Mouse (Mus musculus) thymus, adult 2 months (tissue): ENCODE data around the gene Srrd. TPM values are rescaled to one million over a fixed set of nuclear protein-coding genes. Genes with fewer than 3 reads are reported as not detected.
A peak's percentile ranks its signal among the peaks of the same experiment; 100 is the strongest.

ENCODE experiments used
- DNase-seq: peaks from one replicate; pipeline ENCODE4 v3.0.0; 2021
- H3K27ac ChIP-seq: fragments of 200-500 bp; 2 replicates; pipeline ENCODE4 v1.5.1; 2012; ENCODE audit warnings: low read length, control low read depth; ENCODE audit not compliant: control insufficient read depth, insufficient read depth
- H3K27me3 ChIP-seq: fragments of 200-500 bp; 2 replicates; pipeline ENCODE4 v1.6.1; 2012; ENCODE audit warnings: mild to moderate bottlenecking, low read length, moderate library complexity, mixed read lengths; ENCODE audit not compliant: control insufficient read depth, insufficient read depth
- H3K36me3 ChIP-seq: fragments of 200-500 bp; 2 replicates; pipeline ENCODE4 v1.6.1; 2012; ENCODE audit warnings: mild to moderate bottlenecking, low read length, moderate library complexity; ENCODE audit not compliant: control insufficient read depth, insufficient read depth
- H3K4me1 ChIP-seq: fragments of 200-500 bp; replicated peaks from 2 replicates; pipeline ENCODE4 v1.6.1; 2012; ENCODE audit warnings: low read length; ENCODE audit not compliant: control insufficient read depth, insufficient read depth
- H3K4me3 ChIP-seq: fragments of 200-500 bp; 2 replicates; pipeline ENCODE4 v1.5.1; 2012; ENCODE audit warnings: mild to moderate bottlenecking, low read length, control low read depth, moderate library complexity; ENCODE audit not compliant: control insufficient read depth, insufficient read depth
- CTCF ChIP-seq: fragments of 200-500 bp; IDR thresholded peaks from 2 replicates; pipeline ENCODE4 v1.5.1; 2012; ENCODE audit warnings: mild to moderate bottlenecking, control low read depth, low read length, moderate library complexity, borderline replicate concordance; ENCODE audit not compliant: control insufficient read depth, poor library complexity, insufficient read depth; ENCODE audit errors: extremely low read depth
- POLR2A ChIP-seq: fragments of 200-500 bp; IDR thresholded peaks from 2 replicates; pipeline ENCODE4 v1.6.1; 2012; ENCODE audit warnings: mild to moderate bottlenecking, low read length, control low read depth, moderate library complexity; ENCODE audit not compliant: control insufficient read depth, poor library complexity, insufficient read depth; ENCODE audit errors: extremely low read depth
- WGBS: fragments of 180-500 bp; shearing (Covaris S2); methylation state at CpG from one replicate; pipeline ENCODE4 v1.1.7; 2018; 5-methylcytosine and 5-hydroxymethylcytosine counted together
- polyA plus RNA-seq: library from polyadenylated mRNA; depleted of rRNA; stranded (reverse); fragments of >200 nt; gene quantifications from 2 replicates; pipeline ENCODE4 v1.2.3, GENCODE M21; 2012

Gene Srrd
- polyA plus RNA-seq, 1 experiment: 64.4 TPM

DNA sequence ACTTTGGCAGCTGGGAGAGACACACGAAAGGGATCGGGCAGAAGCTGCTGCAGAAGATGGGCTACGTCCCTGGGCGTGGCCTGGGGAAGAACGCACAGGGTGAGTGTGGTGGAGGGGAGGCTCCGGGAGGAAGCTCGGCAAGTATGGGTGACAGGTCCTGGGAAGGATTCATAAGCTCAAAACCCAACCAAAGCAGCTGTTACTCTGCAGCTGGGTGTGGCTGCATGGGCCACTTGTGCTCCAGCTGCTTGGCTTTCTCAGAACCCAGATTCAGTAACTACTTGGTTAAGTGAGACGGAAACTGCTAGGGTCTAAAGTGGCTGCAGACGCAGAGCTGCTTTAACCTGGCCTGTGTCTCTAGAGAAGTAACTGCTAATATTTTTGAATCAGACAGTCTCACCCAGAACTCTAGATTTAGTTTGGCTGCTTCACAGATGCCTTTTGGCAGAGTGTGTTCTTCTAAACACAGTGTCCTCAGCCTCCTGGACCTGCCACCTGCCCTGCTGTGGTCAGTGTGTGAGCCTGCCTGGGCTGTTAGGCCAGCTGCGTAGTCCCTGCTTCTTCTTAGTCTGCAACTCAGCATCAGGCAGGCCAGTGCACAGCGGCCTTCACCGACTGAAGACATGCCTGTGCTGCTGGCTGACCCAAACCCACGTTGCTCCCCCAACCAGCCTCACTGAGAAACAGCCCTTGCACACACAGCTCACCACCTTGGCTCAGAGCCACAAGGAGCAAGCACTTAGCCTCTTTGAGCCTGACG is 12.9 kb downstream of the Srrd start:
- no peak for DNase-seq
- Histone ChIP-seq H3K27ac (no peak overlapping the region), H3K4me1 (peaks cover 11% of the 10 kb centered on the region; the same call in 1 of the 2 replicates), H3K36me3 (peaks cover 49% of the 10 kb centered on the region), H3K4me3 (no peak overlapping the region), H3K27me3 (no peaks in the 10 kb centered on the region)
- TF ChIP-seq CTCF (no peak), POLR2A (no peak)
- WGBS: 97% methylated on average over 14 of the region's 14 CpGs

DNA sequence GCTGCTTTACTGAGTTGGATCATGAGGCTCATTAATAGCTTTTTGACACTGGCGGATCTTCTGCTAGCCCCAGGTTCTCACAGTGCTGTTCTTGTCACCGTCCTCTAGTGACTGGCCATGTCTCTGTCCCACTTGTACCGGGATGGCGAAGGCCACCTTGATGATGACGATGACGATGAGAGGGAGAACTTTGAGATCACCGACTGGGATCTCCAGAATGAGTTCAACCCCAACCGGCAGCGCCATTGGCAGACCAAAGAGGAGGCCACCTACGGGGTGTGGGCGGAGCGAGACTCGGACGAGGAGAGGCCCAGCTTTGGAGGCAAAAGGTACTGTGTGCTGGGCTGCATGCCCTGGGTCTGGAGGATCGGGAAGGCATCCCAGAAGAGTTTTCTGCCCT is 15.0 kb downstream of the Srrd start:
- Histone ChIP-seq H3K27me3 (no peaks in the 10 kb centered on the region), H3K27ac (no peak overlapping the region), H3K4me3 (no peak overlapping the region), H3K36me3 (peaks cover 37% of the 10 kb centered on the region), H3K4me1 (peaks cover 11% of the 10 kb centered on the region; the same call in 1 of the 2 replicates)
- DNase-seq: no peak
- TF ChIP-seq POLR2A: no peak
- TF ChIP-seq CTCF: no peak
- 97% methylated on average over 15 of the region's 15 CpGs for WGBS

DNA sequence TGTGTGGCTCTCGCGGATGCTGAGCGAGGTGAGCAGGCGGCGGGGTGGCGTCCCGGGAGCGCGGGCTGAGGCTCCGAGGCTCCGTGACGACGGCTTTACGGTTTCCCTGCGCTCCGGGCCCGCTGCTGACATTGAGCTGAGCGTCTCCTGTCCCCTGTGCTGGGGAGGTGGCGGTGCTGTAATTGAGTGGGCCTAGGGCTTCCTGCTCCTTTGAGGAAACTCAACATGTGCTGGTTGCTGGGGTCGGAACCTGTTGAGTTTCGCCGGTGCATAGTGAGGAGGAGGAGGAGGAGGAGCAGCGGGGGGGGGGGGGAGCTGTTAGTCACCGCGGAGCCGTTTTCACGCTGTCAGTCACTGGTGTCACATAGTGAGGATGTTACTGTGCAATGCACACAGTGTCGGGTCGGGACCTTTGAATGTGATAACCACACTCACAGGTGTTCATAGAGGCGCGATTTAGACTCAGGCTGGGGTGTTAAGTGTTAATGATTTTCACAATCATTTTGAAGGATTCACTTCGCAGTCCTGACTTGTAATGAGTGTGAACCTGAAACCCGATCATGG is 16.3 kb downstream of the Srrd start:
- Histone ChIP-seq H3K4me1 (peaks cover 11% of the 10 kb centered on the region; the same call in 1 of the 2 replicates), H3K36me3 (peaks cover 24% of the 10 kb centered on the region), H3K27me3 (no peaks in the 10 kb centered on the region), H3K27ac (no peak overlapping the region), H3K4me3 (peak overlapping the region; percentile 75)
- DNase-seq: no peak
- TF ChIP-seq POLR2A (no peak), CTCF (no peak)
- 1% methylated on average over 33 of the region's 33 CpGs for WGBS

DNA sequence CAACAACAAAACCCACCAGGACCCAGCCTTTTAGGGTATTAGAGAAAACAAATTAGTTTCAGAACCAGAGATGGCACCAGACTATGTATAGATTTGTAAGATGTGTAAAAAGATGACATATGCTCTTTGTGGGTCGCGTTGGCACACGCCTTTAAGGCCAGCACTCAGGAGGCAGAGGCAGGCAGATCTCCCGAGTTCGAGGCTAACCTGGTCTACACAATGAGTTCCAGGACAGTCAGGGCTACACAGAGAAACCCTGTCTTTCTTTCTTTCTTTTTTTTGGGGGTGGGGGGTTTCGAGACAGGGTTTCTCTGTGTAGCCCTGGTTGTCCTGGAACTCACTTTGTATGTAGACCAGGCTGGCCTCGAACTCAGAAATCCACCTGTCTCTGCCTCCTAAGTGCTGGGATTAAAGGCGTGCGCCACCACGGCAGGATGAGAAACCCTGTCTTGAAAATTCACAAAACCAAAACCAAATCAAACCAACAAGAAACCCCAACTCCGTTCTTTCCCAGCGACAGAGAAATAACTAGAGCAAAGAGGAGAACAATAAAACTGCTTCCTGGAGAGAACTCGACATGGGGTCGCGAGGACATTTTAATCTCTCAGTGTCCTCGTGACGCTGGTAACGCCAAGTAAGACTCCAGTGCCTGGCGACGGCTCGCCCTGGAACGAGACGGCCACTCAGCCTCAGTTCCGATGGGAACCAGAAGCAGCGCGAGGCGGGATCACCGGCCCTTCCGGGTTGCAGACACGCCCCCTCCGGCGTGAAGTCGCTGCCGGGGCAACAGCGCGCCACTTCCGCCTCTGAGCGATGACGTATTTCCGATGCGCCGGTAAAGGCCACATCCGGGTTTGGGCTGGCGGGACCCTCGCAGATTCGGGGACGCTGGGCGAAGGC is 17.0 kb downstream of the Srrd start, which contains the start of gene Tfip11:
TSS of gene Tfip11 (plus strand) at position 813 of the 900 bp plus-strand sequence.
- 7% methylated on average over 48 of the region's 48 CpGs for WGBS
- peak; percentile 94 for DNase-seq
- Histone ChIP-seq H3K4me1 (peaks cover 11% of the 10 kb centered on the region; the same call in 1 of the 2 replicates), H3K36me3 (peaks cover 16% of the 10 kb centered on the region), H3K4me3 (peak within 1 kb of the TSS; percentile 75), H3K27ac (no peak within 1 kb of the TSS), H3K27me3 (no peaks in the 10 kb centered on the region)
- peak; percentile 60; the same call in 1 of the 2 replicates for TF ChIP-seq CTCF
- peak; percentile 51; the same call in 1 of the 2 replicates for TF ChIP-seq POLR2A

DNA sequence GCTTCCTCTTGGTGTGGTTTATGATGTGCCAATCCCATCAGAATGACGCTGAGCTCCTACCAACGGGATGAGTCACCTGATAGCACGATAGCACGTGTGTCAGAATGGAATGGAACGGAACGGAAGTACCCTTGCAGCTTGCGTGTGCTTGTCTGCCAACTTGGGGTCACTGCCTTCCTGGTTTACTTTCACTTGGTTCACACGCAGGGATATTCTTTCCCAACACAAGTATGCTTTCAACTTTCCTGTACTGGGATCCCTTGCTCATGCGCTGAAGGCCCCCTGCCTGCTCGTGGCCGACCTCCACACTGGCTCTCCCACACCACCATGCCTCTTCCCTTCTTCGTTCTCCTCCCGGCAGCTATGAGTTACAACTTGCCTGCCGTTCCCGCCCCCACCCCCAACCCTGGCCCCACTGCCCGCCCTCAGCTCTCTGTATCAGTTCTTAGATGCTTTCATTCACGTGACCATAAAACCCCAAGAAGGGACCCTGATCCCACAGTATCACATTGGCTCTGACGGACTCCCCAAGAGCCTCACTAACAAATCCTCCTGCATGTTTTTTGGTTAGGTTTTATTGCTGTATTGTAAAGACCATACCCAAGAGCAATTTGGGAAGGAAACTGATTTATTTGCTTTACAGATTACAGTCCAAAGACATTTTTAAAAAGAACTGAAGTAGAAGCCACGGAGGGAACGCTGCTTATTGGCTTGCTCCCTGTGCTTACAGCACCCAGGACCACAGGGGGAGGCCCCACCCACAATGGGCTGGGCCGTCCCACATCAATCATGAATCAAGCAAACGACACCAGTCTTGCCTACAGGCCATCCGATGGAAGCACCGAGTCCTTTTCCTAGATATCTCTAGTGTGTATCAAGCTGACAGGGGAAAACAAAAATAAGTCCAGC is 17.9 kb downstream of the Srrd start:
- Histone ChIP-seq H3K27me3 (no peaks in the 10 kb centered on the region), H3K4me1 (peaks cover 11% of the 10 kb centered on the region; the same call in 1 of the 2 replicates), H3K36me3 (peaks cover 7% of the 10 kb centered on the region), H3K27ac (peak overlapping the region; percentile 58; the same call in 1 of the 2 replicates), H3K4me3 (peak overlapping the region; percentile 66)
- TF ChIP-seq CTCF (no peak), POLR2A (no peak)
- DNase-seq: peak; percentile 52
- 2% methylated on average over 24 of the region's 24 CpGs for whole genome bisulfite sequencing

DNA sequence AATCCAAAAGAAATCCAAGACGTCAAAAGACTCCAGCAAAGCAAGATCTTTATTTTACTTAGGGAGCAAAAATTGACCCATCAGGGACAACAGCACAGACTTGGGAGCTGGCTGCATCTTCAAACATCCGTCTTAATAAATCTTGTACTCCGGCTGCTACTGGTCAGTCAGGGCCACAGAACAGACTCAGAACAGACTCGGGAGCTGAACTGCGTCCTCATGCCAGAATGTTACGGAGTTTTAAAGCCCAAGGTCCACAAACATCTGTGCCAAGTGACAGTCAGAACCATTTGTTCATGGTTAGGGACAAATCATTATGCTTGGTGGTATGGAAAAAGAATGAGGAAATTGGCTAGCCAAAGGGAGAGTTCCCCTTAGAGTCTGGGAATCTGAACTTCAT is 19.6 kb downstream of the Srrd start:
- Histone ChIP-seq H3K27me3 (no peaks in the 10 kb centered on the region), H3K27ac (no peak overlapping the region), H3K36me3 (no peaks in the 10 kb centered on the region), H3K4me3 (no peak overlapping the region), H3K4me1 (peaks cover 11% of the 10 kb centered on the region; the same call in 1 of the 2 replicates)
- DNase-seq: no peak
- 97% methylated on average over 6 of the region's 6 CpGs for WGBS
- TF ChIP-seq POLR2A (no peak), CTCF (no peak)
